Mouse (Mus musculus): ENCODE data around the gene Fam222b. TPM values are rescaled to one million over a fixed set of nuclear protein-coding genes. Genes with fewer than 3 reads are reported as not detected.

Fam222b gene
- polyA plus RNA-seq, 1 experiment from 2014 or later, result 22.3 TPM

DNA sequence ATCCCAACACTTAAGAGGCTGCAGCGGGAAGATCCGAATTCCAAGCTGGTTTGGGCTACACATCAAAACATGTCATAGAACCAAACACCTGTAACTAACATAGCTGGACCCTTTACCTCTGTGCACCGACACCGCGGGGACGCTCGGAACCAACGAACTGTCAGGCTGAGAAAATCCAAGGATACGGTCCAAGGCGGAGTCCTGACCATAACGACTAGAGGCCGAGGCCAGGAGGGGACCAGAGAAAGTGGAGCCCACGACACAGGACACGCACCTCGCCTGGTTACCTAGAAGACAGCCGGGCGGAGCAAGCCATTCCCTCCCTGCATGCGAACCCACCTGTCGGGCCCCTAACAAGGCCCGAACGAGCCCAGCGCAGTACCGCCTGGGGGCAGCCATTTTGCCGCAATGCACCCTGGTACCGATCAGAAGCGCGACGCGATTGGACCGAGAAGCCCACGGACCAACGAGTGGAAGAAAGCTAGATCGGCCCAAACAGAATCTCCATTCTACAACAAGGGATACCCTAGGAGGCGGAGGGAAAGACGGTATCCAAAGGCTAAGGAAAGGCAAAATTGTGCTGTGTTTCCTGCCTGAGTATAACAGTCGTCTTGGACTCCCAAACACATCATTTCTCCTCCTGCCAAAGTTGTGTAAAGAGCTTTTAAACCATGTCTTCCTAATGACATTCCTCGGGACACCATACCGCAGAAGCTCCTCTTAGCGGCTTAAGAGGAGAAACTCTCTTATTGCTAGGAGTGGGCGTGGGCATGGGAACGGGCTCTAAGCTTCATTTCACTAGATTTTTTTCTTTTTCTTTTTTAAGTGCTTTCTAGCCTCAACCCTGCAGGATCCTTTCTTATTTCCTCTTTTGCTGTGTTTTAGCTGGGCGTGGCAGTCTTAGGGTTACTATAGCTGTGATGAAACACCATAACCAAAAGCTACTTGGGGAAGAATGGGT, 14.2 kb upstream of the Fam222b start, which contains the start of gene Eral1:
Gene Eral1 (minus strand): TSS at position 423 of the 961 bp plus-strand sequence.
- WGBS, result 2% methylated on average over 42 of the region's 42 CpGs
- Histone ChIP-seq H3K4me3 (ENCODE audit: low read depth, low read length) (peak within 1 kb of the TSS; percentile 78), H3K4me2 (ENCODE audit: low read length) (peak within 1 kb of the TSS; percentile 70), H3K9ac (ENCODE audit: low read length) (peak within 1 kb of the TSS; percentile 80), H3K4me1 (ENCODE audit: control insufficient read depth, insufficient read depth, low read length) (peaks cover 8% of the 10 kb centered on the region), H3K9me3 (replicated peaks; ENCODE audit: control insufficient read depth, low read length) (no peaks in the 10 kb centered on the region), H3K36me3 (ENCODE audit: control insufficient read depth, insufficient read depth, low read length) (peaks cover 25% of the 10 kb centered on the region), H3K27me3 (replicated peaks; ENCODE audit: control insufficient read depth, insufficient read depth, low read length) (no peaks in the 10 kb centered on the region), H3K27ac (ENCODE audit: low read depth, low read length) (0 out of 2 replicates have a peak within 1 kb of the TSS, but pooled peaks have one; percentile 65)
- peak; percentile 95 for DNase-seq (ENCODE audit: low spot score)
- ATAC-seq, result peak; percentile 98

DNA sequence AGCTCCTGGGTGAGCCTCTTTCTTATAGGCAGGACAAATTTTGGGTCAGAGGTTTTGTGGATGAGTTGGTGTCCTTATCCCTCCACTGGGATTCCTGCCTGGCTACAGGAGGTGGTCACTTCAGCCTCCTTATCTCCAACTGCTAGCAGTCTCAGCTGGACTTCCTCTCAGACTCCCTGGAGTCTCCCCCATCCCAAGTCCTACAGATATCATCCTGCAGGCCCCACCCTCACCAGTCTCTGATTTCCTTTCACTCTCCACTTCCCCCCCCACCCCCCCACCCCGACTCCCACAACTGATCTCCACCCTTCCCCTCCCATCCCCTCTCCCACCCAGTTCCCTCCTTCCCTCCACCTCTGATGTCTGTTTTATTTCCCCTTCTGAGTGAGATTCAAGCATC, 10.9 kb upstream of the Fam222b start:
- Histone ChIP-seq H3K4me2 (ENCODE audit: low read length) (no peak overlapping the region), H3K9ac (ENCODE audit: low read length) (no peak overlapping the region), H3K4me3 (ENCODE audit: low read depth, low read length) (no peak overlapping the region), H3K27me3 (replicated peaks; ENCODE audit: control insufficient read depth, insufficient read depth, low read length) (no peaks in the 10 kb centered on the region), H3K9me3 (replicated peaks; ENCODE audit: control insufficient read depth, low read length) (no peaks in the 10 kb centered on the region), H3K4me1 (ENCODE audit: control insufficient read depth, insufficient read depth, low read length) (peaks cover 8% of the 10 kb centered on the region), H3K36me3 (ENCODE audit: control insufficient read depth, insufficient read depth, low read length) (no peaks in the 10 kb centered on the region), H3K27ac (ENCODE audit: low read depth, low read length) (no peak overlapping the region)
- WGBS, result 65% methylated on average over 1 of the region's 1 CpGs
- ATAC-seq (no peak), DNase-seq (ENCODE audit: low spot score) (no peak)

DNA sequence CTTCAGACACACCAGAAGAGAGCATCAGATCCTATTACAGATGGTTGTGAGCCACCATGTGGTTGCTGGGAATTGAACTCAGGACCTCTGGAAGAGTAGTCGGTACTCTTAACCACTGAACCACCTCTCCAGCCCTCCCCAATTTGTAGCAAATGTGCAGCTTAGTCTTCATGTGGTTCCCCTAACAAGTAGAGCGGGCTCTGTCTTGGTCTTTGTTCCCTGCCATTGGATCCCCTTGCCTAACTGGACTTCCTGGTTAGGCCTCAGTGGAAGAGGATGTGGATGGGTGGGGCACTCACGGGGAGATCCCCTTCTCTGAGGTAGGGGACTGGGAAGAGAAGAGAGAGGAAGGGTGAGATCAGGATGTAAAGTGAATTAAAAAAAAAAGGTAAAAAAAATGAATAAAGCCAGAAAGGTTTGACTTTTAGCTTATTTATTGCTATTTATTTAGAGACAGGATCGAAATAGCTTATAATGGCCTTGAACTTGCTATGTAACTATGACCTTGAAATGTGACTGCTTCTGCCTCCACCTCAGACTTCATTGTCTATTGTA, 7.5 kb upstream of the Fam222b start:
- no peak overlapping the region for H3K27ac ChIP-seq (ENCODE audit: low read depth, low read length)
- WGBS, result 86% methylated on average over 4 of the region's 4 CpGs
- H3K4me2 ChIP-seq (ENCODE audit: low read length), result no peak overlapping the region
- H3K9me3 ChIP-seq (replicated peaks; ENCODE audit: control insufficient read depth, low read length), result no peaks in the 10 kb centered on the region
- no peak overlapping the region for H3K4me3 ChIP-seq (ENCODE audit: low read depth, low read length)
- H3K9ac ChIP-seq (ENCODE audit: low read length), result no peak overlapping the region
- no peaks in the 10 kb centered on the region for H3K36me3 ChIP-seq (ENCODE audit: control insufficient read depth, insufficient read depth, low read length)
- ATAC-seq (no peak), DNase-seq (ENCODE audit: low spot score) (no peak)
- H3K4me1 ChIP-seq (ENCODE audit: control insufficient read depth, insufficient read depth, low read length), result no peaks in the 10 kb centered on the region
- H3K27me3 ChIP-seq (replicated peaks; ENCODE audit: control insufficient read depth, insufficient read depth, low read length), result no peaks in the 10 kb centered on the region

DNA sequence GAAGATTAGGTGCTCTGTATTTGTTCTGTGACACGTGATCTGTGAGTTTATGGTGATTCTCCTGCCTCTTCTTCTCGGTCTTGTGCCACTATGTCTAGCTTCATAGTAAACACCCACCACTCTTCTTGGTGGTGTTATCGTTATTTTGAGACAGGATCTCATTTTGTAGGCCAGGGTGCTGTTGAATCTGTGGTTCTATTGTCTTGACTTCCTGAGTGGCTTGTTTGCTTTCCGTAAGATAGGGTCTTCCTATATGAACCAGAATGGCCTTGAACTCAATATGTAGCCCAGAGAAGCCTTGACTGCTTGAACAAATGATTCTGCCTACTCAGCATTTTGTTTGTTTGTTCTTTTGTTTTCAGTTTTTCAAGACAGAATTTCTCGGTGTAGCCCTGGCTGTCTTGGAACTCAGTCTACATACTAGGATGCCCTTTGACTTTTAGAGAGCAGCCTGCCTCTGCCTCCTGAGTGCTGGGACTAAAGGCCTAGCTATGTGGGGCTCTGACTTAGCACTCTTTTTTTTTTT, 6.6 kb upstream of the Fam222b start:
- no peak for ATAC-seq
- no peak for DNase-seq (ENCODE audit: low spot score)
- H3K4me1 ChIP-seq (ENCODE audit: control insufficient read depth, insufficient read depth, low read length), result no peaks in the 10 kb centered on the region
- no peak overlapping the region for H3K4me3 ChIP-seq (ENCODE audit: low read depth, low read length)
- no peaks in the 10 kb centered on the region for H3K27me3 ChIP-seq (replicated peaks; ENCODE audit: control insufficient read depth, insufficient read depth, low read length)
- no peaks in the 10 kb centered on the region for H3K36me3 ChIP-seq (ENCODE audit: control insufficient read depth, insufficient read depth, low read length)
- H3K9me3 ChIP-seq (replicated peaks; ENCODE audit: control insufficient read depth, low read length), result no peaks in the 10 kb centered on the region
- no peak overlapping the region for H3K9ac ChIP-seq (ENCODE audit: low read length)
- 85% methylated on average over 5 of the region's 5 CpGs for WGBS
- H3K4me2 ChIP-seq (ENCODE audit: low read length), result no peak overlapping the region
- H3K27ac ChIP-seq (ENCODE audit: low read depth, low read length), result no peak overlapping the region

DNA sequence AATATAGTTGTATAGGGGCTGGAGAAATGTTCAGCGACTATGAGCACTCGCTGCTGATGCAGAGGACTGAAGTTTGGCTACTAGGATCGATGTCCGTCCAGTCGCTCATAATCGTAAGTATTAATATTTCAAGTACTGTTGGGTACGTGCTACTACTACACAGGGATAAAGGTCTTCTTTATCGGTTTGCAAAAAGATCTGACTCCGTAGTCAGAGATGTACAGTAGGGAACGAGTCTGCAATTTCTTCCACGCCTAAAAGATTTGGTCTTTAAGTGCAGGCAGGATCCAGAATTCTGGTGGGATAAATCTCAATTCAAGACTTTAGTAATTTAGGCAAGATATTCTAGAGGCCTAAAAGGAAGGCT, 340 bp upstream of the Fam222b start:
- ATAC-seq (peak; percentile 32; the same call in 1 of the 2 replicates), DNase-seq (ENCODE audit: low spot score) (no peak)
- 60% methylated on average over 11 of the region's 11 CpGs for WGBS
- Histone ChIP-seq H3K4me2 (ENCODE audit: low read length) (peak overlapping the region; percentile 78), H3K4me3 (ENCODE audit: low read depth, low read length) (peak overlapping the region; percentile 83), H3K27me3 (replicated peaks; ENCODE audit: control insufficient read depth, insufficient read depth, low read length) (no peaks in the 10 kb centered on the region), H3K9me3 (replicated peaks; ENCODE audit: control insufficient read depth, low read length) (no peaks in the 10 kb centered on the region), H3K9ac (ENCODE audit: low read length) (peak overlapping the region; percentile 89), H3K4me1 (ENCODE audit: control insufficient read depth, insufficient read depth, low read length) (peaks cover 15% of the 10 kb centered on the region), H3K27ac (ENCODE audit: low read depth, low read length) (peak overlapping the region; percentile 64; the same call in 1 of the 2 replicates), H3K36me3 (ENCODE audit: control insufficient read depth, insufficient read depth, low read length) (no peaks in the 10 kb centered on the region)

DNA sequence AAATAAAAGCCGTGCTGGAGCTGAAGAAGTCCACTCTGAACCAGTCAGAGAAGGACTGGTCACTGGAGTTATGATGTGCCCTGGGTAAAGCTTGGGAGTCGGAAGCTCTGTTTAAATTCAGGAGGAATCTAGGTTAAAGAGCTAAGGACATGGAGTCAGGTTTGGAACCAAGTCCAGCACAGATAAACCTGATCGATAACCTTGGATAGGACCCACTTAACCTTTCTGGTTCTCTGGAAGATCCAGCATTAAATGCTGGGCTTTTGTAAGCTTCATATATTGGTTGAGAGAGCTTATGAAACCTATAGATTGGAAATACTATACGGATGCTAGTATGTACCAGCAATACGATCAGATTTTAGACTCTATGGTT, 670 bp downstream of the Fam222b start:
- no peaks in the 10 kb centered on the region for H3K36me3 ChIP-seq (ENCODE audit: control insufficient read depth, insufficient read depth, low read length)
- peak overlapping the region; percentile 78 for H3K4me2 ChIP-seq (ENCODE audit: low read length)
- H3K27me3 ChIP-seq (replicated peaks; ENCODE audit: control insufficient read depth, insufficient read depth, low read length), result no peaks in the 10 kb centered on the region
- H3K9ac ChIP-seq (ENCODE audit: low read length), result peak overlapping the region; percentile 89
- peaks cover 15% of the 10 kb centered on the region for H3K4me1 ChIP-seq (ENCODE audit: control insufficient read depth, insufficient read depth, low read length)
- H3K27ac ChIP-seq (ENCODE audit: low read depth, low read length), result no peak overlapping the region; the same call in 1 of the 2 replicates
- 33% methylated on average over 5 of the region's 5 CpGs for WGBS
- ATAC-seq (no peak), DNase-seq (ENCODE audit: low spot score) (no peak)
- H3K4me3 ChIP-seq (ENCODE audit: low read depth, low read length), result peak overlapping the region; percentile 83
- no peaks in the 10 kb centered on the region for H3K9me3 ChIP-seq (replicated peaks; ENCODE audit: control insufficient read depth, low read length)

DNA sequence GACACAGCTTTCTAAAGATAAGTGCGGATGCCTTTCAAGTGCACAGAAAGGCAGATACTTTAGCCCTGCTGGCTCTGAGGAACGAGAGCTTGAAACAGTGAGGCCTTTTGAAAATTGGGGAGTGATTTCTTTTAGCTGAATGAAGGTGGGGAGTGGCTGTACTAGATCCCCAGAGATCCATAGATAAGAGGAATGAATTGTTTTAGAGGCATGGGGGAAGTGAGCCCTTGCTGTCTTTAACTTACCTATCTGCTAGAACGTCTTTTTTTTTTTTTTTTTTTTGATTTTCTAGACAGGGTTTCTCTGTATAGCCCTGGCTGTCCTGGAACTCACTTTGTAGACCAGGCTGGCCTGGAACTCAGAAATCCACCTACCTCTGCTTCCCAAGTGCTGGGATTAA, 2.6 kb downstream of the Fam222b start:
- no peaks in the 10 kb centered on the region for H3K27me3 ChIP-seq (replicated peaks; ENCODE audit: control insufficient read depth, insufficient read depth, low read length)
- H3K36me3 ChIP-seq (ENCODE audit: control insufficient read depth, insufficient read depth, low read length), result no peaks in the 10 kb centered on the region
- H3K9ac ChIP-seq (ENCODE audit: low read length), result peak overlapping the region; percentile 44
- no peaks in the 10 kb centered on the region for H3K9me3 ChIP-seq (replicated peaks; ENCODE audit: control insufficient read depth, low read length)
- no peak overlapping the region for H3K4me3 ChIP-seq (ENCODE audit: low read depth, low read length)
- no peak overlapping the region for H3K27ac ChIP-seq (ENCODE audit: low read depth, low read length)
- peak overlapping the region; percentile 33 for H3K4me2 ChIP-seq (ENCODE audit: low read length)
- ATAC-seq (no peak), DNase-seq (ENCODE audit: low spot score) (peak; percentile 13)
- WGBS, result 35% methylated on average over 3 of the region's 3 CpGs
- peaks cover 15% of the 10 kb centered on the region for H3K4me1 ChIP-seq (ENCODE audit: control insufficient read depth, insufficient read depth, low read length)

DNA sequence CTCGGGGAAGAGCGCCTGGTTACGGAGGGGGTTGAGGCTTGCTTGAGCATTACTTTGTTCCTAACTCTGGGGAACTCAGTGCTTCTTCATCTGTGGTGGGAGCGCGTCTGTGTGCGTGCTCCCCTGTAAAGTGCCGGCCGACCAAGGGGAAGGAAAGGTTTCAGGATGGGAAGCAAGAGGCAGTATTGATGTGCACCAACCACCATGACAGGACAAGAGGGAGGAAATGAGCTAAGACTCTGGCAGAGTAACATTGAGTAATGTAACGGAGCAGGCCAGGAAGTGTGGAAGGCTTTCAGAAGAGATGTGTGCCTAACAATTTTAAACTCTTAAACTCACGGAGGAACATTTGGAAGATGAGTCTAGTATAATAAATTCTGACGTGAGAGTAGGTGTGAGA, 6.3 kb downstream of the Fam222b start:
- Histone ChIP-seq H3K9me3 (replicated peaks; ENCODE audit: control insufficient read depth, low read length) (no peaks in the 10 kb centered on the region), H3K36me3 (ENCODE audit: control insufficient read depth, insufficient read depth, low read length) (no peaks in the 10 kb centered on the region), H3K27me3 (replicated peaks; ENCODE audit: control insufficient read depth, insufficient read depth, low read length) (no peaks in the 10 kb centered on the region), H3K9ac (ENCODE audit: low read length) (no peak overlapping the region), H3K4me2 (ENCODE audit: low read length) (no peak overlapping the region), H3K4me3 (ENCODE audit: low read depth, low read length) (no peak overlapping the region), H3K27ac (ENCODE audit: low read depth, low read length) (no peak overlapping the region), H3K4me1 (ENCODE audit: control insufficient read depth, insufficient read depth, low read length) (peaks cover 10% of the 10 kb centered on the region)
- 92% methylated on average over 11 of the region's 11 CpGs for WGBS
- DNase-seq (ENCODE audit: low spot score) (no peak), ATAC-seq (no peak)

DNA sequence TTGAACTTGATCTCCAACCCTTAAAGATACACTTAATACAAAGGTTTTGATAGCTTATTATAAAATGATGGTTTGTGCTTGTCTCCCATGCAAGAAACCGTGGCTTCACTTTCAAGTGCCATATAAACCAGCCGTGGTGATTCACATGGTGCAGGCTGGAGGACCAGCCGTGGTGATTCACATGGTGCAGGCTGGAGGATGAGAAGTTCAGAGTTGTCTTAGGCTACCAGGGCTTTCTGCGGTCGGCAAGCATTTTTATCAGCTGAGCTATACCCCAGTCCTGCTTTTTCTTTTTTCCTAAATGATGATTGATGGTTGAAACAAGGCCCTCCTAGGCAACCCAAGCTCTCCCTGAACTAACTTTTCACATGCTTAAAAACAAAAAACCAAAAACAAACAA, 7.7 kb downstream of the Fam222b start:
- no peak overlapping the region for H3K27ac ChIP-seq (ENCODE audit: low read depth, low read length)
- 93% methylated on average over 5 of the region's 5 CpGs for WGBS
- ATAC-seq (no peak), DNase-seq (ENCODE audit: low spot score) (no peak)
- H3K27me3 ChIP-seq (replicated peaks; ENCODE audit: control insufficient read depth, insufficient read depth, low read length), result no peaks in the 10 kb centered on the region
- H3K36me3 ChIP-seq (ENCODE audit: control insufficient read depth, insufficient read depth, low read length), result no peaks in the 10 kb centered on the region
- no peak overlapping the region for H3K4me2 ChIP-seq (ENCODE audit: low read length)
- no peak overlapping the region for H3K4me3 ChIP-seq (ENCODE audit: low read depth, low read length)
- no peak overlapping the region for H3K9ac ChIP-seq (ENCODE audit: low read length)
- no peaks in the 10 kb centered on the region for H3K4me1 ChIP-seq (ENCODE audit: control insufficient read depth, insufficient read depth, low read length)
- H3K9me3 ChIP-seq (replicated peaks; ENCODE audit: control insufficient read depth, low read length), result no peaks in the 10 kb centered on the region
